Mouse (Mus musculus): ENCODE results near the gene Gng12. TPM values are rescaled to one million over a fixed set of nuclear protein-coding genes. Genes with fewer than 3 reads are reported as not detected.

The Gng12 gene
- polyA plus RNA-seq, 1 experiment = 91.5 TPM

DNA sequence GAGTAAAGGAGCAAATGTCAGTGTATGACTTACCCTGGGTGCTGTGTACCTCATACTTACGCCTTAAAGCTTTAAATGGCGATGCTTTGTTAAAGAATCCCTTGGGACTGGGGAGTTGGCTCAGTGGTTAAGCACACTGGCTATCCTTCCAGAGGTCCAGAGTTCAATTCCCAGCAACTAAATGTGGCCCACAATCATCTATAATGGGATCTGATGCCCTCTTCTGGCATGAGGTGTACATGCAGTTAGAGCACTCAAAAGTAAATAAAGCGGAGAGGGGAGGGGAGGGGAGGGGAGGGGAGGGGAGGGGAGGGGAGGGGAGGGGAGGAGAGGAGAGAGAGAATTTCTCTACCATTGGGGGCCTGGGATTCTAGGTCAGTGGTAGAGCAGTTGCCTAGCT lies 142.8 kb downstream of the Gng12 start:
- TF ChIP-seq CTCF (IDR thresholded peaks at IDR 0.05; ENCODE audit: low read depth, low read length) (no peak), POLR2A (IDR thresholded peaks at IDR 0.05; ENCODE audit: borderline replicate concordance, low read depth, low read length) (no peak)
- Histone ChIP-seq H3K4me1 (ENCODE audit: control insufficient read depth, insufficient read depth, low read length) (peaks cover 34% of the 10 kb centered on the region), H3K27ac (ENCODE audit: insufficient read depth, low read depth, low read length) (no peak overlapping the region), H3K4me3 (ENCODE audit: insufficient read depth, low read length) (no peak overlapping the region)

DNA sequence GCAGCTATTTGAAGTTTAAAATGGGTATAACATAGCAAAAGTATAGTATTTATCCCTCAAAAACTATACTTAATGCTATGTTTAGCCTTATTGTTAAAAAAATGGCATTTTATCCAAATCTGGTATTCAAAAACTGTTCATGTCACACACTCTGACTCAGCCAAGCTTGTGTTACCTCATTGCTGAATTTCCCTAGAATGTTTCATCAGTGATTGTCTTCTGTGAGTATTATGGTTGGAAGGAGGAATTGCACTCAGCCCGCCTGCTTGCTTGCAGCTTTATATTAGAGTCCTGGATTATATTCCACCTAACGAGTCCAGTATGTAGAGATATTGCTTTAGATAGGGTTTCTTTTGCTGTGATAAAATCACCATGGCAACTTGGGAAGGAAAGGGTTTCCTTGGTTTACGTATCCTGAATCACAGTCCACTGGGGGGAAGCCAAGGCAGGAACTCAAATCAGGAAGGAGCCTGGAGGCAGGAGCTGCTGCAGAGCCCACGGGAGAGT lies 144.8 kb downstream of the Gng12 start:
- H3K27ac ChIP-seq (ENCODE audit: insufficient read depth, low read depth, low read length) = peak overlapping the region; percentile 53
- no peak overlapping the region for H3K4me3 ChIP-seq (ENCODE audit: insufficient read depth, low read length)
- no peak for TF ChIP-seq CTCF (IDR thresholded peaks at IDR 0.05; ENCODE audit: low read depth, low read length)
- no peak for TF ChIP-seq POLR2A (IDR thresholded peaks at IDR 0.05; ENCODE audit: borderline replicate concordance, low read depth, low read length)

DNA sequence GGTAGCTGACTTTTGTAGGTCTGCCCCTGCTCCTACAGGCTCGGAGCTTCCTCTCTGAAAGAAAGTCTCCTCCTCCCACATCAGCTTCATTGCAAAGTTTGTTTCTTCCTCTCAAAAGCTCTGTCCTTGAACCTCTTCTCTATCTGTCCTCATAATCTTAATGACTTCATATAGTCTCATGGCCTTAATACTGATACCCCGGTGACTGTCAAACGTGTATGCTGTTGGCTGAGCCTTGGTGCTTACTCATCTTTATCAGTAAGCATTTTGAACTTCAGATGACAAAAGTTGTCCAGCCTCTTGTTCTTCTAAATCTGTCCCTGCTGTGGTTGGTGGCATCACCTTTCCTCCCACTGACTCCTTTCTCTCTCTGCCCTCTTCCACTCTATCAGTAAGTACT lies 149.2 kb downstream of the Gng12 start:
- no peak for TF ChIP-seq POLR2A (IDR thresholded peaks at IDR 0.05; ENCODE audit: borderline replicate concordance, low read depth, low read length)
- H3K4me1 ChIP-seq (ENCODE audit: control insufficient read depth, insufficient read depth, low read length) = peaks cover 26% of the 10 kb centered on the region
- H3K4me3 ChIP-seq (ENCODE audit: insufficient read depth, low read length) = no peak overlapping the region
- H3K27ac ChIP-seq (ENCODE audit: insufficient read depth, low read depth, low read length) = no peak overlapping the region

More for the DNA sequence above, 144.8 kb downstream of the Gng12 start:
- peaks cover 31% of the 10 kb centered on the region for H3K4me1 ChIP-seq (ENCODE audit: control insufficient read depth, insufficient read depth, low read length)

DNA sequence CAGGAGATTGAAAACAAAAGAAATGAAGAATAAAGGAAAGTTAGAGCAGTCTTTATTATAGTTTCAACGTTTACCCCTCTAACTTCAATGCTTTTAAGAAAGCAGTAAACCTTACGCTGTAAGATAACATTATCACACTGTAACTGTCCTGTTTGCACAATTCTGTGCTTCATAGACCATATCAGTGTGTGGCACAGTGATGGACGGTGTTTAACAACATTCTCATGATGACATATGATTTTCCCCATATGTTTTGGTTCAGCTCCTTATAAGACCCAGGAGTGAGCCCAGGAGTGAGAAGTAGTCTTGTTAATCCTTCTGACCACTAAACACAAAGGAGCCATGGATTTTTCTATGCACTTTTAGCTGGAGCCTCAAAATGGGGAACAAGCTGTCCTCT lies 150.7 kb downstream of the Gng12 start:
- Histone ChIP-seq H3K4me1 (ENCODE audit: control insufficient read depth, insufficient read depth, low read length) (peaks cover 16% of the 10 kb centered on the region), H3K4me3 (ENCODE audit: insufficient read depth, low read length) (no peak overlapping the region), H3K27ac (ENCODE audit: insufficient read depth, low read depth, low read length) (no peak overlapping the region)
- TF ChIP-seq POLR2A (IDR thresholded peaks at IDR 0.05; ENCODE audit: borderline replicate concordance, low read depth, low read length) (no peak), CTCF (IDR thresholded peaks at IDR 0.05; ENCODE audit: low read depth, low read length) (no peak)

DNA sequence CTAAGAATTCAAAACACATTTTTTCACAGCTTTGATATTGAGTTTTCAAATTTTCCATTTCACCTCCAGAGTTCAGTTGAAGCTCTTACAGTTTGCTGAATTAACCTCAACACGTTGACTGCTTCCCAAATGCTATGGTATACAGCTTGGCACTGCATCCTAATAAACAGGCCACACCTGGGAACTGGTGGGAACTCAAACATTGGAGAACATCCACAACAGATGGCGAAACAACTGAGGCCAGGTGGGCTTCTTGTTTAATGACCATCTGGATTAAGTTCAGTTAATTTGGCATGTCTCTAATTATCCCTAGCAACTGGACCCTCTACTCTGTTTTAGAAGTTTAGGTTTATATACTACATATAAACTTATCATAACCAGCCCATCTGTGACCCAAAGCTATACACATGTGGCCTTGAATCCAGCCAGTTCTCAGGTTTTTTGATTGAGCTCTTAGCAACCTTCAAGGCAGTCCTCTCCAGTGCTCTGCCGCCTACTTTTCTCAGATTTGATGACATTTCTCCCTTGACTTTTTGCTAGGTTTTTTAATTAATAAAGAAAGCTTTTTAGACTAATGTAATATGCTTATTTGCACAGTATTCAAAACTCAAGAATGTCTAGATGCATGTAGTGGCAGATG lies 152.0 kb downstream of the Gng12 start:
- Histone ChIP-seq H3K4me3 (ENCODE audit: insufficient read depth, low read length) (no peak overlapping the region), H3K4me1 (ENCODE audit: control insufficient read depth, insufficient read depth, low read length) (peaks cover 5% of the 10 kb centered on the region), H3K27ac (ENCODE audit: insufficient read depth, low read depth, low read length) (no peak overlapping the region)
- no peak for TF ChIP-seq CTCF (IDR thresholded peaks at IDR 0.05; ENCODE audit: low read depth, low read length)

DNA sequence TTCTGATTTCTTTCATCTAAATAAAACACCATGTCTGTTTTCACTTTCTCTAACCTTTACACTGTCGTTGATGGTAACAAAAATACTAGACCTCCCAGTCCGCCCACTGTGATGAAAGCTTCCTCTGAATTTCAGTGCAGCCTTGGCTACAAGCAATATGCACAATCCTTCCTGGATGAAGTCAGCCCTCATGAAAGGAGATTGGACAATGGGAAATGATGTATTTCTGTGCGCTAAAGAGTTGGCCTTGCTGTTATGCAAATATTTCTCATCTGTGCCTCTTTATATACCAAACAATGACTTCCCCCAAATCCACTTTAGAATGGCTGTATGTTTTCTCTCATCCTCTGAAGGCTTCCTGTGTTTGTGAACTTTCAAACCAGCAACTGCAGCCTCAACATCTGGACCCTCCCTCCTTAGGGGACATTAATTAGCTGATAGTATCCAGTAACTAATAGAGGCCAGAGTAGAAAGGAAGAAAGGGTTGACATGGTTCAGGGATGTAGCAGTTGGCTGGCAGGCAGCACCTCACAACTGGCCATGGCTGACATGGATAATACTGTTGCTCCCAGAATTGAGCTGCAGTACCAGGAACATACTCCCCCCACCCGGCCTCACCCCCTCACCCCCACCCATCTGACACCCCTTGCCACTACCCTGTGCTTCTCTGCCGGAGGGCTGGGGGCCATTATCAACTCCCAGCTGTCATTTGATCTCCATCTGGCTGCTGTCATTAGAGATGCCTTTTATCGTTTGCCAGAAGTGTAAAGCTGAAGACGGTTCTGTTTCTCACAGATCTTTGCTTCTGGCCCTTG lies 152.9 kb downstream of the Gng12 start:
- no peak for TF ChIP-seq CTCF (IDR thresholded peaks at IDR 0.05; ENCODE audit: low read depth, low read length)
- no peak for TF ChIP-seq POLR2A (IDR thresholded peaks at IDR 0.05; ENCODE audit: borderline replicate concordance, low read depth, low read length)
- no peak overlapping the region for H3K4me3 ChIP-seq (ENCODE audit: insufficient read depth, low read length)
- no peak overlapping the region for H3K27ac ChIP-seq (ENCODE audit: insufficient read depth, low read depth, low read length)
- peaks cover 5% of the 10 kb centered on the region for H3K4me1 ChIP-seq (ENCODE audit: control insufficient read depth, insufficient read depth, low read length)

DNA sequence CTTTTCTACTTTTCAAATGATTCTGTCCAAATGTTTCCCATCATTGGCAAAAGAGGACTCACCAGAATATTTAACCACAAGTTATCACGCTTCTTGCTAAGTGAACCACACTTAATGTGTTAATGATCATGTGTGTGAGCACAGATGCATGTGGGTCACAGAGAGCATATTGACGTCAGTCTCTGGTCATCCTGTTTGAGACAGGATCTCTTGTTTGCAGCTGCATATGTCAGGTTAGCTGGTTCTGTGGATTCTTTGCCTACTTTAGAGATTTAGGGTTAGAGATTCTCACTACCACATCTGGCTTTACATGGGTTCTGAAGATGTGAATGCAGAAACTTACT lies 153.5 kb downstream of the Gng12 start:
- TF ChIP-seq CTCF (IDR thresholded peaks at IDR 0.05; ENCODE audit: low read depth, low read length) = no peak
- TF ChIP-seq POLR2A (IDR thresholded peaks at IDR 0.05; ENCODE audit: borderline replicate concordance, low read depth, low read length) = no peak
- Histone ChIP-seq H3K27ac (ENCODE audit: insufficient read depth, low read depth, low read length) (no peak overlapping the region), H3K4me3 (ENCODE audit: insufficient read depth, low read length) (no peak overlapping the region), H3K4me1 (ENCODE audit: control insufficient read depth, insufficient read depth, low read length) (peaks cover 5% of the 10 kb centered on the region)

DNA sequence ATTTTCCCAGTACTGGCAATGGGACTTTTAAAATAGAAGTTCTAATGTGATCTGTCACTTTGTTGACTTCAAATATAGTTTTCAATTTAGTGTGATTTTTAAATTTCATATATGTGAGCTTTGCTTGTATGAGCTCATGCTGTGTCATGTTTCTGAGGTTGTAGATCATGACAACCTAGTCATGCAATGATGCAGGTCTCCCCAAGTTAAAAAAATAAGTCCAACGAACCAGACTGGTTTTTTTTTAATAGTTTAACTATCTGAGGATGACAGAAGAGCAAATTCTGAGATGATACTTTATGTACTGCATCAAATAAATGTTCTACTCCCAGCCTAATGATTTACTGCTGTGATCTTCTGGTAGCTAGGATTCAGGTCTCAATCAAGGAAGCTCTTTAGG lies 153.9 kb downstream of the Gng12 start:
- Histone ChIP-seq H3K4me1 (ENCODE audit: control insufficient read depth, insufficient read depth, low read length) (peaks cover 5% of the 10 kb centered on the region), H3K4me3 (ENCODE audit: insufficient read depth, low read length) (no peak overlapping the region), H3K27ac (ENCODE audit: insufficient read depth, low read depth, low read length) (no peak overlapping the region)
- TF ChIP-seq CTCF (IDR thresholded peaks at IDR 0.05; ENCODE audit: low read depth, low read length) = no peak
- TF ChIP-seq POLR2A (IDR thresholded peaks at IDR 0.05; ENCODE audit: borderline replicate concordance, low read depth, low read length) = no peak

DNA sequence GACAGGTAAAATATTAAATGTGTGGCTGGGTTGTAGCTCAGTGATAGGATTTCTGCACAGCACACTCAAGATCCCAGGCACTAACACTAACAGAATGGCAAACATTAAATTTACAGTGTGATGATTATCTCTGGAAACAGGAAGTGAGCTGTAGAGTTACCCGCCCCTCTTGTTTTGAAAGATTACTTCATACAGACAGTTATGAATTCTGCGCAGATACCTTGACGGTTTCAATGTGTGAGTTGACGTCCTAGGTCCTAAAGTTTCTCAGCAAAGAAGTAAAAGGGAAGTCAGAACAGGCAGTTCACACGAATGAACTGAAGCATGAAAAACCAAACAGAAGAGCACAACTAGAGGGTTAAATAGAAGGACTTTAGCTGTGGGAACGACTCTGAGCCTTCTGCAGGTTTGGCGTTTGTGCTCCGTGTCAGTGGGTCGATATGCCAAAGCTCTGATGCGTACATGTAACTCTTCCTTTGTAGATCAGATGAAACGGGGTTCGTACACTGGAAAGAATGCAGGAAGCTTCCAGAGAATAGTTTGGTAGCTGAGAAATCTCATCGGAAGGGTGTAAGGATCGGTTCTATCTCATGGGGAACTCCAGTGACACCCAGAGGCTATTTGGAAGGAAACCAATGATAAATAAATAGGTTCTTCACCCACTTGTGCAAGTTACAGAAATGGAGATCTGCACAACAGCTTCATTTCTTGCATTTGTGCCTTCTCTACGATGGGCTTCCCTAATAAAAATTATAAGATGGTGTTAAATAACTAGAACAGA lies 160.1 kb downstream of the Gng12 start:
- Histone ChIP-seq H3K27ac (ENCODE audit: insufficient read depth, low read depth, low read length) (no peak overlapping the region), H3K4me3 (ENCODE audit: insufficient read depth, low read length) (no peak overlapping the region), H3K4me1 (ENCODE audit: control insufficient read depth, insufficient read depth, low read length) (peaks cover 22% of the 10 kb centered on the region)
- no peak for TF ChIP-seq POLR2A (IDR thresholded peaks at IDR 0.05; ENCODE audit: borderline replicate concordance, low read depth, low read length)
- TF ChIP-seq CTCF (IDR thresholded peaks at IDR 0.05; ENCODE audit: low read depth, low read length) = no peak

All from bone marrow macrophage, adult 2 months (primary cell).